Mouse (Mus musculus) liver, adult 2 months (tissue): ENCODE results near the gene Gnai1.

Experiments
- CTCF ChIP-seq: fragments of 200-500 bp; IDR thresholded peaks from 2 replicates; pipeline ENCODE4 v1.5.1; 2011; ENCODE audit warnings: low read depth, low read length, control low read depth
- POLR2A ChIP-seq: fragments of 200-500 bp; IDR thresholded peaks from 2 replicates; pipeline ENCODE4 v1.6.1; 2011; ENCODE audit warnings: low read length, control low read depth; ENCODE audit not compliant: insufficient read depth; ENCODE audit errors: extremely low read depth

DNA sequence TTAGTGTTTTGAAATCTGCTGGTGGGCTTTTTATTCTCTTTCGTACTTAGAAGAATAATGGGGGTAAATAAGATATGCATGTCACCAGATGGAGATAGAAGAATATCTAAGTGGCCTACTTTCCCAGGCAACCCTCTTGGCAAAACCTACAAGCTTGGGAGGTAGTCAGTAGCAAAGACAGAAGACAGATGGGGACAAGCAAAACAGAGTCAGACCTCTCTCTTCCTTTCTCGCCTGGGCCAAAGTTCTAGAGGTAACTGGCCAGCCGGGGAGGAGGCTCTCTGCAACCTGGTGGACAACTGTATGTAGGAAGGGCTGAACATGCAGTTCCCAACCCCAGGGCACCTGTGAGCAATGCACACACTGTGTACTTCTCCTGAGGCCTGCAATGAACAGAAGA is 12.9 kb downstream of the Gnai1 start:
- TF ChIP-seq POLR2A (no peak), CTCF (no peak)
